Mouse (Mus musculus) right cerebral cortex, postnatal 25 days (tissue): ENCODE results near the gene Plekhg4.
A peak's percentile ranks its signal among the peaks of the same experiment; 100 is the strongest.

Experiments used
- DNase-seq: peaks from one replicate; pipeline ENCODE4 v3.0.0; 2022

Gene Plekhg4

GRCm38 (mm10) chr8:105373032-105373431, at the start of gene Plekhg4:
TSS of gene Plekhg4 (plus strand) at chr8:105373274.
- DNase-seq: no peak

GRCm38 (mm10) chr8:105325641-105326093, 47.4 kb upstream of the Plekhg4 start:
- no peak for DNase-seq

- DNase-seq: peak; percentile 96
These were observed 46.9 kb upstream of the Plekhg4 start, which contains the start of the genes Lrrc29 and Tmem208 for GRCm38 (mm10) chr8:105326141-105326672. TSS of gene Lrrc29 (minus strand) at chr8:105326278. TSS of gene Tmem208 (plus strand) at chr8:105326354.

GRCm38 (mm10) chr8:105326968-105327367, 46.1 kb upstream of the Plekhg4 start:
- no peak for DNase-seq

- DNase-seq: no peak
These were observed 42.7 kb upstream of the Plekhg4 start for GRCm38 (mm10) chr8:105330325-105330724.

- DNase-seq: no peak
These were observed 41.6 kb upstream of the Plekhg4 start for GRCm38 (mm10) chr8:105331469-105331868.

GRCm38 (mm10) chr8:105331931-105332330, 41.1 kb upstream of the Plekhg4 start:
- DNase-seq: no peak

GRCm38 (mm10) chr8:105332523-105332922, 40.6 kb upstream of the Plekhg4 start:
- DNase-seq: no peak

- no peak for DNase-seq
These were observed 36.5 kb upstream of the Plekhg4 start for GRCm38 (mm10) chr8:105336373-105337130.

- DNase-seq: no peak
These were observed 34.1 kb upstream of the Plekhg4 start for GRCm38 (mm10) chr8:105338992-105339391.

- DNase-seq: no peak
These were observed 33.0 kb upstream of the Plekhg4 start for GRCm38 (mm10) chr8:105339886-105340635.

- DNase-seq: no peak
These were observed 31.7 kb upstream of the Plekhg4 start for GRCm38 (mm10) chr8:105341399-105341798.

- no peak for DNase-seq
These were observed 30.3 kb upstream of the Plekhg4 start for GRCm38 (mm10) chr8:105342768-105343167.

GRCm38 (mm10) chr8:105343791-105344574, 29.1 kb upstream of the Plekhg4 start:
- DNase-seq: no peak

- DNase-seq: no peak
These were observed 27.8 kb upstream of the Plekhg4 start for GRCm38 (mm10) chr8:105345061-105345975.

- DNase-seq: no peak
These were observed 26.3 kb upstream of the Plekhg4 start for GRCm38 (mm10) chr8:105346611-105347427.

- DNase-seq: peak; percentile 86
These were observed 25.4 kb upstream of the Plekhg4 start, which contains the start of gene Fhod1 for GRCm38 (mm10) chr8:105347428-105348221. TSS of gene Fhod1 (minus strand) at chr8:105347953.

- peak; percentile 48 for DNase-seq
These were observed 24.5 kb upstream of the Plekhg4 start, which contains the start of gene Slc9a5 for GRCm38 (mm10) chr8:105348450-105349095. TSS of gene Slc9a5 (plus strand) at chr8:105348843.
